Mouse (Mus musculus) right cerebral cortex, adult 2 months (tissue): ENCODE data around the gene Kdm6b.

Source experiments
- DNase-seq, 2 experiments: peaks; one replicate each; pipeline ENCODE4 v3.0.0; 2021 to 2022; ENCODE audit warnings: low spot score in 2 of 2

Kdm6b gene

GRCm38 (mm10) chr11:69389531-69390399 is 23.7 kb downstream of the Kdm6b start:
- DNase-seq, result peak in 1 of 2 experiments; percentile 53

DNA sequence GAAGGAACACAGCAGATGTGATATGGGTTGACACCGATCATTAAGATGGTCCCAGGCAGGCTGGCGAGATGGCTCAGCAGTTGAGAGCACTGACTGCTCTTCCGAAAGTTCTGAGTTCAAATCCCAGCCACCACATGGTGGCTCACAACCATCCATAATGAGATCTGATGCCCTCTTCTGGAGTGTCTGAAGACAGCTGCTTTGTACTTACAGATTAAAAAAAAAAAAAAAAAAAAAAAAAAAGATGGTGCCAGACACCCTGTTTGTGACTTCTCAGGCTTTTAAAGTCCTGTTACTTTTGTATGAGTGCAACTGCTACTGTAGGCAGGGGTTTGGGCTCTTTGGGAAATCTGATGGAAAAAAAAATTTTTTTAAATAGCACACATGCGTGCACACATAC is 24.8 kb downstream of the Kdm6b start:
- DNase-seq, result no peak

DNA sequence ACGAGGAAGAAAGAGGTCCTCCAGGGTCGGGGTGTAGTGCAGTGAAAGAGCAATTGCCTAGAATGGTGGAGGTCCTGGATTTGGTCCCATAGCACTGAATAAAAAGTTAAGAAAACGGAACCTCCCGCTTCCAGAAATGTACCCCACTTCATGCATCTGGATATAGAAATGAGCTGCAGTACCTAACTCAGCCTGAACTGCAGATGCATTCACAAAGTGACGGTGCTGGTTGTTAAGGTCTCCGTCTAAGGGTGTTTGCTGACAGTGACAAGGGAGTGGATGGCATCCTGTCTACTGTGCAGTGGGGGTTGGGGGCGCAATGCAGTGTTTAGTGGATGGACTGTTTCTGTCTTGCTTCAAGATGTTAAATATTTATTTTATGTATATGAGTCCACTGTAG is 26.7 kb downstream of the Kdm6b start:
- no peak for DNase-seq

DNA sequence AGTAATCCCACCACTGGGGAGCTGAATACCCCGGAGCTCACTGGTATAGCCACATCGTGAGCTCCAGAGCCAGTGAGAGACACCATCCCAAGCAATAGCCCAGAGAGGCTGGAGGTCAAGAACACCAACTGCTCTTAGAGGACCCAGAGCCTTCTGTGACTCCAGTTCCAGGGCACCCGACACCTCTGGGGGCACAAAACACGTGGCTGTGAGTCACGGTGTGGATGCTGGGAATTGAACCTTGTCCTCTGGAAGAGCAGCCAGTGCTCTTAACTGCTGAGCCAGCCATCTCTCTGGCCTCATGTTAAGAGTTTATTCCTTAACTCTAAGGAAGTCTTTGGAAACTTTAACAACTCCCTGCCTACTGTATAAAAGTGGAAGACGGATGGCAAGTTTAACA is 28.5 kb downstream of the Kdm6b start:
- DNase-seq, result no peak

DNA sequence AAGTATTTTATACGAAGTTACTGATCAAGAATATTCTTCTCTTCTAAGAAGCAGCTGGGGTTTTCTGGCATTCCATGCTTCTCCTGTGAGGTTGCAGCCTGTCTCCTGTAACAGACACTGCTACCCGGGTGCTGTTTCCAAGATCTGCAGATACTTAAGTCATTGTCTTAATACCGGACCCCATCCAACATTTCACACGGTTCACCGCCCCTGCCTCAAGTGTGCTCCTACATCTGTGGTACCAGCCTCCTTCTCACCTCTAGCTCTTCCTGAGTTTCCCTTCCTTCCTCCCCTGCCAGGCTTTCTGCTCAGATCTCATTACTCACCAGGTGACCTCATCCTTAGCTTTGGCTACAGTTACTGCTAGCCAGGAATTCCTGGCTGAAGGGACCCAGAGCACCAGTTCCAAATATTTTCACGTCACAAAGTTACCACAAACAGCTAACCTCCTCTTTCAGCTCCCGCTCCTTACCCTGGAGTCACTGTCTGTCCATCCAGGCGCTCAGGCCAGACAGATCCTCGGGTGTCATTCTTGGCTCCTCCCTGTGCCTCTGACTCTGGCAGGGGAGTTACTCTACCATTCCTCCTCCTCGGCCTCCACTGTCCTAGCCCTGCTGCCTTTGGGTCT is 30.9 kb downstream of the Kdm6b start:
- no peak for DNase-seq

GRCm38 (mm10) chr11:69381356-69381755 is 32.1 kb downstream of the Kdm6b start:
- no peak for DNase-seq

DNA sequence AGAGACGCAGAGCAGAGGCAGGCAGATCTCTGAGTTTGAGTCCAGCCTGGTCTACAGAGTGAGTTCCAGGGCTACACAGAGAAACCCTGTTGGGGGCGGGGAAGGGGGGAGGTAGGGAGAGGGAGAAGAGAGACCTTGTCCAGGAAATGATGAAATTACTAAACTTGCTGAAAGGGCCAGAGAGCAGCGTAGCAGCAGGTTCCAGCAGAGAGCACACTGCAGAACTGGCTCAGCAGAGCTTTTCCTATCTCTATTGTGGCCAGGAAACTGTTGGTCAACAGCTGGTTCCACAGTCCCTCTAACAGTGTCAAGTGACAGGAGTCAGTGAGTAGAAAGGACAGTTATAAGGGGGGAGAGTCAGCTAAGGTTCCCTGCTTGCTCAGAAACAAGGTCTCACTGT is 33.9 kb downstream of the Kdm6b start:
- DNase-seq, result no peak

DNA sequence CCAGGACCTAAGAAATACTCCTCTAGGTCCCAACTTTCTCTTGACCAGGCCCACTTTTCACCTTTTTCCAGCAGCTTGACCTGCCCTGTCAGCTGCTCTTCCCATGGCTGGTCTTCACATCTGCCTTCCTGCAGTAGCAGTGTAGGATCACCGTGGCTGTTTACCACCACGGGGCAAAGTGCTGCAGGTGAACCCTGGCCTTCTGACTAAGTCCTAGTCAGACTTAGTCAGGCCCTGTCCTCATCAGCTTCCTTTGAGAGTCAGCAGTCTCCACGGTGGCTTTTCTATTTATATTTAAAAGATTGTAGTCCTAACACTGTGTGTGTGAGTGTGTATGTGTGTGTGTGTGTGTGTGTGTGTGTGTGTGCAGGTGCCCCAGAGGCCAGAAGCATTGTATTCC is 35.7 kb downstream of the Kdm6b start:
- no peak for DNase-seq

GRCm38 (mm10) chr11:69375646-69376045 is 37.8 kb downstream of the Kdm6b start:
- DNase-seq, result no peak

DNA sequence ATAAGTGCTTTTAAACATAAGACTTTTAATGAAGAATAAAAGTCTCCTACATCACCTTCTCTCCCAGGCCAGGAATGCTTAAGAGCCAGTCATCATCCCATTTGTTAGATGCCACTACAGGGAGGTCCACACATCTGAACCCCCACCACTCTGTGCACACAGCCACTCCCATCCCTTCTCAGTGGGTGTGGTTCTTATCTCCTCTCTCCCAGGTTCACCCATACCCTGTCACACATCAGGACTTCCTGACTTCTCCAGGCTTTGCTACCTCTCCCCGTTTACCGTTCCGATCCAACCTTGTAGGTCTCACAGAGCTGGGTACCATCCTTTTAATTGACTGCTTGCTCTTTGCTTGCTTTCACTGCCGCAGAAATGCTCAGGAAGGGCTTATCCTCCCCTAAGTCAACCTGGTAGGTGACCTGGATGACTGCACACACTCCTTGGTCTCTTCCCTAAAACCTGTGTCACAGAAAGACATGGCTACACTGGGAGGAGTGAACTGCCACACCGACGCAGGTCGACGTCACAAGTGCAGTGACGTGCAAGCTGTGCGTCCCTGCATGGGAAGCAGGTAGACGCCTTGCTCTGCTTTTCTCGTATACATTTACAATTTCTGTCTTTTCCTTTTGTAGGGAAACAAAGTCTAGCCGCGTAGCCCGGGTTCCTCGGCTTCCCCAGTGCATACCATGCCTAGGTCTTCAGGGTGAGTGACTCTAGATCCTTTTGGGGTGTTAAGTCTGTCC is 40.1 kb downstream of the Kdm6b start:
- DNase-seq, result no peak

DNA sequence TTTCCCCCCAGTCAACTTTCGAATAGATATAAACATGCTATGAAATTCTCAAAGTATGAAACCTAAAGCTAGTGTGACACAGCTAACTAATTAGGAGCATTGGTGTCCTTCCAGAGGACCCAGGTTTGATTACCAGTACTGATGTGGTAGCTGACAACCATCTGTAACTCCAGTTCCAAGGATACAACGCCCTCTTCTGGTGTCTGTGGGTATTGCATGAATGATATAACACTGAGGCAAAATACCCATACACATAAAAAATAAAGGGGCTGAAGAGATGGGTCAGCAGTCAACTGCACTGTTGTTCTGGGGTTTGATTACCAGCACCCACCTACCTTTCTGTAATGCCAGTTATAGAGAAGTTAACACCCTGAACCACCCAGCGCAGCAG is 40.7 kb downstream of the Kdm6b start:
- DNase-seq, result no peak

- DNase-seq, result peak; percentile 76 to 77
Observed at GRCm38 (mm10) chr11:69372056-69372779, 41.3 kb downstream of the Kdm6b start.

DNA sequence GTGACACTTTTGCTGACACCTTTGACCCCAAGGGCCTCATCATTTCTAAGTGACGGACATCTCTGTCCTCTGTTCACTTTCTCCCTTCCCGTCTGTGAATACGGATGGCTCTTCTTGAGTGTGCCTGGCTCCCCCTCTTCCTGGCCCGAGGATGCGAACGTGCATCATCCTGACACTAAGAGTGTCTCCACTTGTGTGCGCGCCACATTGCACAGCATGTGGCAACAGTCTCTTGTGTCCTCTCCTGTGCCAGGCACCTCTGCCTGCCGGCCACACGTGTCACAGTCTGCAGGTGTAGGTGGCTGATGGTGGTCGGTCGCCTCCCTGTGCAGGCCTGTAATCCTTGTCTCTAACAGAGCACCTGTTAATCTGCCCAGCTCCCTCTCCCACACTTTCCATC is 41.9 kb downstream of the Kdm6b start:
- DNase-seq, result peak in 1 of 2 experiments; percentile 10

DNA sequence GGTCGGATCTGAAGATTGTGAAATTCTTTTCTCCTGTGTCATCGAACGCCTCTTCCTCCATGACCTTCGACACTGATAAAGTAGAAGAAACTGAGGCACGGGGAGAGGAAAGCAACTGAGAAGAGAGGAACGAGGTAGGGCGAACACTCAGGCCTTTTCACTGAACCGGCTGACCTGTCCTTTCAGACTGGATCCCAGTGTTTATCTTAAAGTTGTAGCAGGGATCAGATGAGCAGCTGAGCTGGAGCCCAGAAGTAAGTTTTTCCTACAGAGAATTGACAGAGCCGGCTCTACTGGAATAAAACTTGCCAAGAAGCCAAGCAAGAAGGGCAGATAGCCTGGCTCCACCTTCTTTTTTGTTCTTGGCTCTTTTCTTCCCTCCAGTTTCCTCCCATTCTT is 42.7 kb downstream of the Kdm6b start:
- no peak for DNase-seq

DNA sequence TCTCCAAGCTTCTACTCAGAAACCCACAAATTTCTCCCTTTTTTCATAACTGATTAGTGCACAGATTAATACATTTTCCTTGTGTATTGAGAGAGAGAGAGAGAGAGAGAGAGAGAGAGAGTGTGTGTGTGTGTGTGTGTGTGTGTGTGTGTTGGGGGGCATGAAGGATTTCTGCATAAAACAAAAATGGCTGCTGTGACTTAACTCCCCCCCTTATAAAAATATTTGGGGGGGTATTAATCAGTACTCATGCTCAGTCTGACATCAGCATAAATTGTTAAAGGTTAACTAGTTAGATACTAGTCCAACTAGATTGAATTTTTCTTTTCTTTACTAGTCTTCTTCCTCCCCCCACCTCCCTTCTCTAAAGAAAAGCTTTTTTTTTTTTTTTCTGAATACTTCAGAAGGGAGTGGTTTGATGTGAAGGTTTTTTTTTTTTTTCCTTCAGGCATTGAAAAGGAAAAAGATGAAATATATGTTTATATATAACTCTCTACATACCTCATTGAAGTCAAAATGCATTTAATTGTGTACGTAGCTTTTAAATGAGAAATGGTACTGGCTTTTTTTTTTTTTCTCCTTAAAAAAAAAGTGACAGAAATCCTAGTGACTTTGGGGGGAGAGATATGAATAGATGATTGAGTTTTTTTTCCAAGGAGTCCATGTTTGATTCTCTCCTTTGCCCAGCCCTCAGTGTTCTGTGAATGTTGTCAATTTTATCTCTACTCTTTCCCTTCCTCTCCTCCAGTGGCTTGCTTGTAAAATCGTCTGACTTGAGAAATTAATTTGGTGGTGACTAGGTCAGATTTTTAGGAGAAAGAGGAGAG is 43.3 kb downstream of the Kdm6b start:
- no peak for DNase-seq

DNA sequence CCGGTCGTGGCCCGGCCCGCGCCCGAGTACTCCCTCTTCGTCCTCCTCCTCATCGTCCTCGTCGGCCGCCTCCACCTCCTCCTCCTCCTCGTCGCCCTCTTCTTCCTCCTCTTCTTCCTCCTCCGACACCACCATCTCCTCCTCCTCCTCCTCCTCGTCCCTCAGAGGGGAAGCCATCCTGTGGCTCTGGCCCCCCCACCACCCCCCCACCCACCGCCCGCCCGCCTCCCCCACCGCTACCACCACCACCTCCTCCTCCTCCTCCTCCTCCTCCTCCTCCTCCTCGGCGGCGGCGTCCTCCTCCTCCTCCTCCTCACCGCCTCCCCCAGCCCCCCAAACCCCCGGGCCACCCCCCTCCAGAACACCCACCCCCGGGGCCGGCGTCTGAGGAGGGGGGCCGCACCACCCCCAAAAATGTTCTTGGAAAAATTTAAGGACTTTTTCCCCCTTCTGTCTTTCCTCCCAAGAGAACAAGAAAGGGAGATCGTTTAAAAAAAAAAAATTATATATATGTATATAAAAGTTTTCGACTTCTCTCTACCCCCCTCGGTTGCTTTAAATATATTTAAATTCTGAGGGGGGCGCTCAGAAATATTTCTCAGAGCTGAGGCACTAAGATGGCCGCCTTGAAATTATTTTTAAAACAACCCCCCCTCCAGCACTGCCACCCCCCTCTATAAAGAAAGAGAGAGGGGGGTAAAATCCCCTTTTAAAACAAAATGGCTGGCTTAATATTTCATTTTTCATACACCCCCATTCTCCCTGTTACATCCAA is 44.1 kb downstream of the Kdm6b start, which contains the start of gene Chd3:
Gene Chd3, minus strand, starts transcription at position 192 of the 775 bp plus-strand sequence.
- DNase-seq, result no peak

DNA sequence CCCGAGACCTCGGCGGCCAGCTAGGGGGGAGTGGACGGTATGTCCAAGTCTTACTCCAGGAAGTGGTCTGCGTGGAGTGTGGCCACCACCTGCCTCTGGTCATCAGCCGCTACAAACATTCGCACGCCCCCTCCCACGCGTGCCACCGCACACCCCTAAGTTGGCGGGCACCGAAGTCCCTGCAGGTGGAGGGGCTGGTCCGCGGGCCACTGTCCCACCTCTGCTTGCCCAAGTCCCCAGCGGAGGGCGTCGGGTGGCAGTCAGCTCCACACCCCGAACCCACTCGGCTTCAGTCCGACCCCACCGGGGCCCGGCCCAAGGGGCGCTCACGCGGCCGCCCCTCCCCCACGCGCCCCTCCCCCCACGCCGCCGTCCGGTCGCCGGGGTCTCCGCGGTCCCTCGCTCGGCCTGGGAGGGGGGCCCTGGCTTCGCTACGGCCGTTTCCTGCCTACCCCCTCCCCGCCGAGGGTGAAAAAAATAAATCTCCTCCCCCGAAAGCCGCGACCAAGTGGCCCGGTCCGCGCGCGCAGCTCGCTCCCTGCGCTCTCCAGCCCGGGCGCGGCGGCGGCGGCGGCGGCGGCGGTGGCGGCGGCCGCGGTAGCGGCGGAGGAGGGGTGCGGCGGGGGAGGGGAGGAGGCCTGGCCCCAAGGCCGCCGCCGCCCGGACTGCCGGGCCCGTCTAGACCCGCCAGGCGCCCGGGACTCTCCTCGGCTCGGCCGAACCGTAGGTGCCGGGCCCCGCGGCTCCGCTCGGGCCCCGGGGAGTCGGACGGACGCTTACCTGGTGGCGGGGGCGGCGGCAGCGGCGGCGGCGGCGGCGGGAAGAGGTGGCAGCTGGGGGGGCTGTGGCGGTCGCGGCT is 44.9 kb downstream of the Kdm6b start:
- no peak for DNase-seq

- peak in 1 of 2 experiments; percentile 26 for DNase-seq
Observed at GRCm38 (mm10) chr11:69367616-69368355, 45.7 kb downstream of the Kdm6b start.
